Mouse (Mus musculus) heart, embryonic 13.5 days (tissue): Measurements from ENCODE around the gene Slc18b1. TPM values are rescaled to one million over a fixed set of nuclear protein-coding genes. Genes with fewer than 3 reads are reported as not detected.

Source experiments
- ATAC-seq: fragments of 200-750 bp; cut with Nextera tagmentation; 2 replicates; pipeline ENCODE4 v1.8.0; 2017; ENCODE audit warnings: moderate TSS enrichment; ENCODE audit not compliant: insufficient number of reproducible peaks, low FRiP score, low TSS enrichment; ENCODE audit errors: extremely low read depth
- H3K27ac ChIP-seq: fragments of 300-500 bp; sonication (generic); replicated peaks from 2 replicates; pipeline ENCODE4 v1.5.1; 2015; ENCODE audit warnings: moderate library complexity, mild to moderate bottlenecking, inconsistent platforms
- H3K27me3 ChIP-seq: fragments of 300-500 bp; sonication (generic); replicated peaks from 2 replicates; pipeline ENCODE4 v1.6.1; 2015; ENCODE audit warnings: mild to moderate bottlenecking, inconsistent platforms
- H3K36me3 ChIP-seq: fragments of 300-500 bp; sonication (generic); 2 replicates; pipeline ENCODE4 v1.6.1; 2015; ENCODE audit warnings: mild to moderate bottlenecking, inconsistent platforms
- H3K4me1 ChIP-seq: fragments of 300-500 bp; sonication (generic); 2 replicates; pipeline ENCODE4 v1.6.1; 2015; ENCODE audit warnings: inconsistent platforms
- H3K4me2 ChIP-seq: fragments of 300-500 bp; sonication (generic); 2 replicates; pipeline ENCODE4 v1.6.1; 2015; ENCODE audit warnings: inconsistent platforms, mild to moderate bottlenecking, moderate library complexity
- H3K4me3 ChIP-seq: fragments of 300-500 bp; sonication (generic); 2 replicates; pipeline ENCODE4 v1.5.1; 2015; ENCODE audit warnings: moderate library complexity, mild to moderate bottlenecking, inconsistent platforms
- H3K9ac ChIP-seq: fragments of 300-500 bp; sonication (generic); 2 replicates; pipeline ENCODE4 v1.6.1; 2015; ENCODE audit warnings: inconsistent platforms, mild to moderate bottlenecking, moderate library complexity
- H3K9me3 ChIP-seq: fragments of 300-500 bp; sonication (generic); 2 replicates; pipeline ENCODE4 v1.6.1; 2016; ENCODE audit warnings: inconsistent platforms
- WGBS: fragments of 180-500 bp; shearing (Covaris S2); methylation state at CpG from one replicate; pipeline ENCODE4 v1.1.7; 2015; ENCODE audit warnings: mixed read lengths; 5-methylcytosine and 5-hydroxymethylcytosine counted together
- polyA plus RNA-seq: library from polyadenylated mRNA; unstranded; fragments of >200 nt; fragmentation: Nextera tagmentation; extraction: Ambion mirVana; gene quantifications from 2 replicates; pipeline ENCODE4 v1.2.1, GENCODE M21; 2015

Gene Slc18b1
- polyA plus RNA-seq, 1 experiment from 2014 or later, result 7.4 TPM

DNA sequence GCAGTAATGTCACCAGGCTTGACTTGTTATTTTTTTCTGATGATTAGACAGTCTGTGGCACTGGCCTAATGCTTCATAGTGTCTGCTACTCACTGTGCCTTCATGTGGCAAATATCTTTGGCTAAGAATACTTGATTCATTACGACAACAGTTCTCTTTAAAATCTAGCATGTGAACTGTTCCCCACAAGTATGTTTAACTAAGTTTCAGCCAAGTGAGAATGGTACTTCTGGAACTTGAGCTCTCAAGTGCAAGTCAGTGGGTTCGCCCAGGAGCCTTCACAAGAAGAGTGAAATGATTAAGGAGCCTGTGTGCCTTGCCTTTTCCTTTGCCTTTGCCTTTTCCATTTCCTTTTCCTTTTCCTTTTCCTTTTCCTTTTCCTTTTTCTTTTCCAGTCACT is 55.3 kb downstream of the Slc18b1 start:
- Histone ChIP-seq H3K4me1 (no peaks in the 10 kb centered on the region), H3K9ac (no peak overlapping the region), H3K4me2 (no peak overlapping the region), H3K9me3 (no peaks in the 10 kb centered on the region), H3K36me3 (no peaks in the 10 kb centered on the region), H3K27me3 (no peaks in the 10 kb centered on the region), H3K27ac (no peak overlapping the region), H3K4me3 (no peak overlapping the region)
- 74% methylated on average over 2 of the region's 2 CpGs for WGBS
- ATAC-seq, result no peak

DNA sequence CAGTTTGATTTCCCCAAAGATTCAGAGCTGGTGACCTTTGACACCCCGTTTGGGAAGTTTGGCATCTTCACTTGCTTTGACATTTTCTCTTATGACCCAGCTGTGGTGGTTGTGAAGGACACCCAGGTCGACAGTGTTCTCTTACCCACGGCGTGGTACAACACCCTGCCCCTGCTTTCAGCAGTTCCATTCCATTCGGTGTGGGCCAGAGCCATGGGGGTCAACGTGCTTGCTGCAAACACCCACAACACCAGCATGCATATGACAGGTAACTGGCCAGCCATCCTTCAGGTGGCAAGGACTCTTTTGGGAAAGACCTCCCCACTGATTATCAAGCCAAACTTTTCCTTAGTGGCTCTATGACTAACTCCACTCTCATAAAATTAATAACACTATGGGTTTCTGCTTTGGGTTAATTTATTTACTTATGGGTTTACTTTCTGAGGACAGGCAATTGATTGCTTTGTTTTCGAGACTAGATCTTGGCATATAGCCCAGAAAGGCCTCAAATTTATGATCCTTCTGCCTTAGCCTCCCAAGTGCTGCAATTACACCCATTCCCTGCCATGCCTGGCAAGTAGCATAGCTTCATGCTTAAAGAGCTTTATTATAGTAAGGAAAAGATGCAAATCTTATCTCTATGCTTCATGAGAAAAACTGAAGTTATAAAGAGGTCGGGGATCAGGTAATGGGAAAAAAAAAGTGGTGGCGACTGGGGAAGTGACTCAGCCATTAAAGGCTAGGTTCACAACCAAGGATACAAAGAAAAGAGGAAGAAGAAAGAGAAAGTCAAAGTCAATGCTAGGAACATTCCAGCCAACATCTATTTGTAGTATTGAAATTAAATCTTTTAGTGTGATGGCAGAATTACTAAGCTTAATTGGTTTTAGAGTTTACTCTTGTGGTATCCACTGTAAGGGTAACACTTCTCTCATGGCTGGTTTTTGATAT is 67.9 kb downstream of the Slc18b1 start:
- Histone ChIP-seq H3K4me1 (no peaks in the 10 kb centered on the region), H3K27ac (no peak overlapping the region), H3K4me2 (no peak overlapping the region), H3K36me3 (no peaks in the 10 kb centered on the region), H3K27me3 (no peaks in the 10 kb centered on the region), H3K4me3 (no peak overlapping the region), H3K9ac (no peak overlapping the region), H3K9me3 (peaks cover 16% of the 10 kb centered on the region; the same call in 1 of the 2 replicates)
- ATAC-seq, result no peak
- 72% methylated on average over 9 of the region's 9 CpGs for WGBS

Other genes with a start within 250 kb of the Slc18b1 start
- 98.2 and 103 TPM in 2 replicates for gene Rps12, start 9.7 kb upstream of the Slc18b1 start, polyA plus RNA-seq
- gene Vnn3, start 54.5 kb downstream of the Slc18b1 start, polyA plus RNA-seq, result 0.08 TPM in 1 of 2 replicates, not detected in the other
- gene Vnn1, start 97.7 kb downstream of the Slc18b1 start, polyA plus RNA-seq, result 4.8 and 5.2 TPM in 2 replicates
- gene Taar1, start 123.4 kb downstream of the Slc18b1 start, polyA plus RNA-seq, result not detected in 2 replicates
- gene Taar2, start 141.6 kb downstream of the Slc18b1 start, polyA plus RNA-seq, result not detected in 2 replicates
- not detected in 2 replicates for gene Taar3, start 152.6 kb downstream of the Slc18b1 start, polyA plus RNA-seq
- gene Taar4, start 163.5 kb downstream of the Slc18b1 start, polyA plus RNA-seq, result not detected in 2 replicates
- gene Taar5, start 173.7 kb downstream of the Slc18b1 start, polyA plus RNA-seq, result not detected in 2 replicates
- not detected in 2 replicates for gene Taar6, start 188.7 kb downstream of the Slc18b1 start, polyA plus RNA-seq
- not detected in 2 replicates for gene Taar7a, start 196.5 kb downstream of the Slc18b1 start, polyA plus RNA-seq
- gene Taar7b, start 203.0 kb downstream of the Slc18b1 start, polyA plus RNA-seq, result not detected in 2 replicates
- not detected in 2 replicates for gene Taar7d, start 230.2 kb downstream of the Slc18b1 start, polyA plus RNA-seq
- gene Taar7e, start 240.6 kb downstream of the Slc18b1 start, polyA plus RNA-seq, result not detected in 2 replicates